Mouse (Mus musculus) stomach, embryonic 16.5 days (tissue): ENCODE results near the gene Ncapg2. TPM values are rescaled to one million over a fixed set of nuclear protein-coding genes. Genes with fewer than 3 reads are reported as not detected.

Source experiments
- ATAC-seq: fragments of 200-750 bp; cut with Nextera tagmentation; 2 replicates; pipeline ENCODE4 v1.8.0; 2017; ENCODE audit warnings: moderate number of reproducible peaks, moderate TSS enrichment; ENCODE audit not compliant: insufficient read depth, low FRiP score
- H3K27ac ChIP-seq: fragments of 300-500 bp; sonication (generic); 2 replicates; pipeline ENCODE4 v1.5.1; 2014; ENCODE audit warnings: low read length
- H3K27me3 ChIP-seq: fragments of 300-500 bp; sonication (generic); 2 replicates; pipeline ENCODE4 v1.6.1; 2014; ENCODE audit warnings: low read length, control low read depth, mixed read lengths; ENCODE audit not compliant: control insufficient read depth, insufficient read depth
- H3K36me3 ChIP-seq: fragments of 300-500 bp; sonication (generic); 2 replicates; pipeline ENCODE4 v1.6.1; 2014; ENCODE audit warnings: low read length; ENCODE audit not compliant: control insufficient read depth, insufficient read depth
- H3K4me1 ChIP-seq: fragments of 300-500 bp; sonication (generic); 2 replicates; pipeline ENCODE4 v1.6.1; 2014; ENCODE audit warnings: low read length, control low read depth, mixed read lengths; ENCODE audit not compliant: control insufficient read depth, insufficient read depth
- H3K4me2 ChIP-seq: fragments of 300-500 bp; sonication (generic); 2 replicates; pipeline ENCODE4 v1.6.1; 2014; ENCODE audit warnings: low read depth, low read length, mixed read lengths
- H3K4me3 ChIP-seq: fragments of 300-500 bp; sonication (generic); replicated peaks from 2 replicates; pipeline ENCODE4 v1.5.1; 2014; ENCODE audit warnings: mild to moderate bottlenecking, low read length
- H3K9ac ChIP-seq: fragments of 300-500 bp; sonication (generic); 2 replicates; pipeline ENCODE4 v1.6.1; 2014; ENCODE audit warnings: low read length
- H3K9me3 ChIP-seq: fragments of 300-500 bp; sonication (generic); replicated peaks from 2 replicates; pipeline ENCODE4 v1.6.1; 2016; ENCODE audit warnings: low read length, control low read depth; ENCODE audit not compliant: control insufficient read depth
- WGBS: fragments of 180-500 bp; shearing (Covaris S2); extraction: QIAGEN DNeasy Blood & Tissue Kit; methylation state at CpG from one replicate; pipeline ENCODE4 v1.1.7; 2014; 5-methylcytosine and 5-hydroxymethylcytosine counted together
- polyA plus RNA-seq: library from polyadenylated mRNA; unstranded; fragments of >200 nt; fragmentation: Nextera tagmentation; extraction: Ambion mirVana; gene quantifications from 2 replicates; pipeline ENCODE4 v1.2.1, GENCODE M21; 2015

Ncapg2 gene
- polyA plus RNA-seq, 1 experiment from 2014 or later = 38.7 TPM

GRCm38 (mm10) chr12:116425392-116425791 is 20.2 kb downstream of the Ncapg2 start:
- Histone ChIP-seq H3K9me3 (no peaks in the 10 kb centered on the region), H3K27ac (no peak overlapping the region), H3K36me3 (peaks cover 20% of the 10 kb centered on the region), H3K4me1 (no peaks in the 10 kb centered on the region), H3K4me2 (no peak overlapping the region), H3K4me3 (no peak overlapping the region), H3K27me3 (no peaks in the 10 kb centered on the region), H3K9ac (no peak overlapping the region)
- no peak for ATAC-seq
- 91% methylated on average over 2 of the region's 2 CpGs for WGBS

- Histone ChIP-seq H3K4me3 (no peak overlapping the region), H3K36me3 (peaks cover 22% of the 10 kb centered on the region), H3K9me3 (no peaks in the 10 kb centered on the region), H3K9ac (no peak overlapping the region), H3K4me2 (no peak overlapping the region), H3K27me3 (no peaks in the 10 kb centered on the region), H3K4me1 (no peaks in the 10 kb centered on the region), H3K27ac (no peak overlapping the region)
- no peak for ATAC-seq
- WGBS = 86% methylated on average over 2 of the region's 2 CpGs
Observed at GRCm38 (mm10) chr12:116433742-116434141, 28.5 kb downstream of the Ncapg2 start.

- H3K9me3 ChIP-seq = no peaks in the 10 kb centered on the region
- no peak overlapping the region for H3K27ac ChIP-seq
- no peak overlapping the region for H3K9ac ChIP-seq
- 81% methylated on average over 2 of the region's 2 CpGs for WGBS
- no peak overlapping the region for H3K4me2 ChIP-seq
- no peak for ATAC-seq
- H3K27me3 ChIP-seq = no peaks in the 10 kb centered on the region
- H3K4me3 ChIP-seq = no peak overlapping the region
- H3K4me1 ChIP-seq = no peaks in the 10 kb centered on the region
- H3K36me3 ChIP-seq = peaks cover 23% of the 10 kb centered on the region; the same call in 1 of the 2 replicates
Observed at GRCm38 (mm10) chr12:116435232-116435631, 30.0 kb downstream of the Ncapg2 start.

- ATAC-seq = no peak
- no peaks in the 10 kb centered on the region for H3K27me3 ChIP-seq
- no peaks in the 10 kb centered on the region for H3K4me1 ChIP-seq
- no peak overlapping the region for H3K4me3 ChIP-seq
- H3K4me2 ChIP-seq = no peak overlapping the region
- WGBS = 90% methylated on average over 3 of the region's 3 CpGs
- peaks cover 23% of the 10 kb centered on the region; the same call in 1 of the 2 replicates for H3K36me3 ChIP-seq
- H3K9ac ChIP-seq = no peak overlapping the region
- no peak overlapping the region for H3K27ac ChIP-seq
- H3K9me3 ChIP-seq = no peaks in the 10 kb centered on the region
Observed at GRCm38 (mm10) chr12:116436125-116436524, 30.9 kb downstream of the Ncapg2 start.

- H3K27me3 ChIP-seq = no peaks in the 10 kb centered on the region
- H3K27ac ChIP-seq = no peak overlapping the region
- 90% methylated on average over 5 of the region's 5 CpGs for WGBS
- no peak for ATAC-seq
- no peak overlapping the region for H3K4me3 ChIP-seq
- no peak overlapping the region for H3K9ac ChIP-seq
- H3K4me2 ChIP-seq = no peak overlapping the region
- no peaks in the 10 kb centered on the region for H3K9me3 ChIP-seq
- H3K4me1 ChIP-seq = no peaks in the 10 kb centered on the region
- H3K36me3 ChIP-seq = peaks cover 20% of the 10 kb centered on the region; the same call in 1 of the 2 replicates
Observed at GRCm38 (mm10) chr12:116438591-116438990, 33.4 kb downstream of the Ncapg2 start.

GRCm38 (mm10) chr12:116442184-116442583 is 37.0 kb downstream of the Ncapg2 start:
- Histone ChIP-seq H3K4me2 (no peak overlapping the region), H3K36me3 (0 out of 2 replicates have a peak, but pooled peaks cover 20% of the 10 kb centered on the region), H3K4me1 (no peaks in the 10 kb centered on the region), H3K4me3 (no peak overlapping the region), H3K9me3 (no peaks in the 10 kb centered on the region), H3K27me3 (no peaks in the 10 kb centered on the region), H3K9ac (no peak overlapping the region), H3K27ac (no peak overlapping the region)
- 73% methylated on average over 3 of the region's 3 CpGs for WGBS
- ATAC-seq = no peak

- Histone ChIP-seq H3K36me3 (peaks cover 13% of the 10 kb centered on the region), H3K4me3 (no peak overlapping the region), H3K4me1 (no peaks in the 10 kb centered on the region), H3K27me3 (no peaks in the 10 kb centered on the region), H3K9ac (no peak overlapping the region), H3K4me2 (no peak overlapping the region), H3K9me3 (no peaks in the 10 kb centered on the region), H3K27ac (no peak overlapping the region)
- ATAC-seq = no peak; the same call in 1 of the 2 replicates
- 87% methylated on average over 2 of the region's 2 CpGs for WGBS
Observed at GRCm38 (mm10) chr12:116449536-116449935, 44.3 kb downstream of the Ncapg2 start.

GRCm38 (mm10) chr12:116460379-116461065 is 55.3 kb downstream of the Ncapg2 start:
- WGBS = 85% methylated on average over 6 of the region's 6 CpGs
- peaks cover 9% of the 10 kb centered on the region for H3K36me3 ChIP-seq
- H3K4me2 ChIP-seq = no peak overlapping the region
- no peaks in the 10 kb centered on the region for H3K27me3 ChIP-seq
- H3K4me3 ChIP-seq = no peak overlapping the region
- ATAC-seq = no peak
- no peaks in the 10 kb centered on the region for H3K4me1 ChIP-seq
- no peak overlapping the region for H3K27ac ChIP-seq
- no peaks in the 10 kb centered on the region for H3K9me3 ChIP-seq
- H3K9ac ChIP-seq = no peak overlapping the region

- peak; percentile 89 for ATAC-seq
- no peak overlapping the region for H3K4me2 ChIP-seq
- H3K27ac ChIP-seq = no peak overlapping the region
- H3K9me3 ChIP-seq = no peaks in the 10 kb centered on the region
- H3K4me3 ChIP-seq = no peak overlapping the region
- H3K9ac ChIP-seq = no peak overlapping the region
- H3K27me3 ChIP-seq = no peaks in the 10 kb centered on the region
- no peaks in the 10 kb centered on the region for H3K4me1 ChIP-seq
- peaks cover 2% of the 10 kb centered on the region for H3K36me3 ChIP-seq
- WGBS = 78% methylated on average over 5 of the region's 5 CpGs
Observed at GRCm38 (mm10) chr12:116467030-116467429, 61.8 kb downstream of the Ncapg2 start.
